Mouse (Mus musculus) myocyte (in vitro differentiated cells): ENCODE measurements at regions not wholly inside any gene's neighbourhood (a gene's known extent, or its start where the extent isn't known, plus 50 kb on each side); places are given as distances from the start of the nearest gene placed in this dataset.

Experiments used
- H3K27me3 ChIP-seq: one replicate; pipeline ENCODE4 v1.6.1; 2011; ENCODE audit not compliant: control insufficient read depth, insufficient read depth, insufficient read length
- H3K36me3 ChIP-seq: one replicate; pipeline ENCODE4 v1.6.1; 2011; ENCODE audit not compliant: control insufficient read depth, insufficient read depth
- H3K4me2 ChIP-seq: one replicate; pipeline ENCODE4 v1.6.1; 2011; ENCODE audit warnings: low read depth, control low read depth
- H3K4me3 ChIP-seq: one replicate; pipeline ENCODE4 v1.5.1; 2011; ENCODE audit warnings: mild to moderate bottlenecking, control low read depth, moderate library complexity
- H3K79me2 ChIP-seq: one replicate; pipeline ENCODE4 v1.6.1; 2011; ENCODE audit not compliant: control insufficient read depth, insufficient read depth
- H3ac ChIP-seq: one replicate; pipeline ENCODE4 v1.6.1; 2011; ENCODE audit not compliant: control insufficient read depth, insufficient read length
- CEBPB ChIP-seq: IDR thresholded peaks from 2 replicates; pipeline ENCODE4 v1.6.1; 2011; ENCODE audit warnings: mild to moderate bottlenecking, moderate library complexity; ENCODE audit not compliant: poor library complexity, insufficient read depth, severe bottlenecking
- E2F4 ChIP-seq: IDR thresholded peaks from one replicate; pipeline ENCODE4 v1.6.1; 2011; ENCODE audit warnings: mild to moderate bottlenecking, control low read depth, moderate library complexity; ENCODE audit not compliant: insufficient read depth
- MAX ChIP-seq: IDR thresholded peaks from one replicate; pipeline ENCODE4 v1.6.1; 2011; ENCODE audit warnings: low read depth, mild to moderate bottlenecking, control low read depth
- MYOD1 ChIP-seq, 3 experiments: IDR thresholded peaks; one replicate each; pipeline ENCODE4 v1.6.1; 2011; ENCODE audit warnings: control low read depth in 2 of 3, low read depth in 2 of 3, mild to moderate bottlenecking in 2 of 3, moderate library complexity in 1 of 3; ENCODE audit not compliant: insufficient read length in 2 of 3, control insufficient read depth in 1 of 3
- MYOG ChIP-seq, 3 experiments: IDR thresholded peaks; one replicate each; pipeline ENCODE4 v1.6.1; 2011; ENCODE audit warnings: control low read depth in 2 of 3, low read depth in 2 of 3, mild to moderate bottlenecking in 2 of 3; ENCODE audit not compliant: insufficient read length in 2 of 3, control insufficient read depth in 1 of 3, insufficient read depth in 1 of 3
- POLR2A ChIP-seq: IDR thresholded peaks from one replicate; pipeline ENCODE4 v1.6.1; 2011; ENCODE audit warnings: low read depth, mild to moderate bottlenecking, control low read depth, moderate library complexity; ENCODE audit not compliant: insufficient read length
- POLR2AphosphoS2 ChIP-seq: IDR thresholded peaks from one replicate; pipeline ENCODE4 v1.6.1; 2011; ENCODE audit warnings: low read depth, control low read depth; ENCODE audit not compliant: insufficient read length
- REST ChIP-seq: IDR thresholded peaks from one replicate; pipeline ENCODE4 v1.6.1; 2011; ENCODE audit warnings: mild to moderate bottlenecking, control low read depth, moderate library complexity; ENCODE audit not compliant: insufficient read depth, insufficient read length
- SRF ChIP-seq: IDR thresholded peaks from one replicate; pipeline ENCODE4 v1.6.1; 2011; ENCODE audit warnings: low read depth; ENCODE audit not compliant: control insufficient read depth, insufficient read length
- TCF12 ChIP-seq: IDR thresholded peaks from one replicate; pipeline ENCODE4 v1.6.1; 2011; ENCODE audit warnings: mild to moderate bottlenecking, control low read depth; ENCODE audit not compliant: poor library complexity, insufficient read depth, severe bottlenecking
- TCF3 ChIP-seq: IDR thresholded peaks from one replicate; pipeline ENCODE4 v1.6.1; 2011; ENCODE audit warnings: low read depth, control low read depth; ENCODE audit not compliant: insufficient read length
- USF1 ChIP-seq: IDR thresholded peaks from one replicate; pipeline ENCODE4 v1.6.1; 2011; ENCODE audit warnings: low read depth, mild to moderate bottlenecking, control low read depth, moderate library complexity

GRCm38 (mm10) chr10:96848496-96848895 is 231.7 kb downstream of the Btg1 start:
- Histone ChIP-seq H3K79me2 (no peaks in the 10 kb centered on the region), H3ac (no peak overlapping the region), H3K4me3 (no peak overlapping the region), H3K4me2 (no peak overlapping the region), H3K27me3 (no peaks in the 10 kb centered on the region), H3K36me3 (no peaks in the 10 kb centered on the region)
- no peak for TF ChIP-seq TCF3
- TF ChIP-seq TCF12 = no peak
- TF ChIP-seq SRF = no peak
- no peak for TF ChIP-seq POLR2AphosphoS2
- TF ChIP-seq USF1 = no peak
- TF ChIP-seq REST = no peak
- no peak for TF ChIP-seq MAX
- no peak for TF ChIP-seq POLR2A
- TF ChIP-seq MYOG (IDR thresholded peaks at IDR 0.05; ENCODE audit: control insufficient read depth in 1 of 3, insufficient read depth in 1 of 3, insufficient read length in 2 of 3, low read depth in 2 of 3) = no peak
- TF ChIP-seq MYOD1 (IDR thresholded peaks at IDR 0.05; ENCODE audit: control insufficient read depth in 1 of 3, insufficient read length in 2 of 3, low read depth in 2 of 3) = no peak
- no peak for TF ChIP-seq CEBPB
- TF ChIP-seq E2F4 = no peak

GRCm38 (mm10) chr10:96860366-96860765 is 243.6 kb downstream of the Btg1 start:
- no peak overlapping the region for H3K4me2 ChIP-seq
- H3K36me3 ChIP-seq = no peaks in the 10 kb centered on the region
- H3K27me3 ChIP-seq = no peaks in the 10 kb centered on the region
- no peak overlapping the region for H3ac ChIP-seq
- TF ChIP-seq MYOG (IDR thresholded peaks at IDR 0.05; ENCODE audit: control insufficient read depth in 1 of 3, insufficient read depth in 1 of 3, insufficient read length in 2 of 3, low read depth in 2 of 3) = no peak
- no peak for TF ChIP-seq E2F4
- TF ChIP-seq TCF3 = no peak
- TF ChIP-seq SRF = no peak
- no peak for TF ChIP-seq POLR2AphosphoS2
- TF ChIP-seq MYOD1 (IDR thresholded peaks at IDR 0.05; ENCODE audit: control insufficient read depth in 1 of 3, insufficient read length in 2 of 3, low read depth in 2 of 3) = no peak
- TF ChIP-seq TCF12 = no peak
- TF ChIP-seq CEBPB = no peak
- no peak for TF ChIP-seq USF1
- no peak for TF ChIP-seq MAX
- TF ChIP-seq POLR2A = no peak
- no peaks in the 10 kb centered on the region for H3K79me2 ChIP-seq
- H3K4me3 ChIP-seq = no peak overlapping the region

GRCm38 (mm10) chr10:96863230-96863629 is 246.4 kb downstream of the Btg1 start:
- H3K27me3 ChIP-seq = no peaks in the 10 kb centered on the region
- no peak overlapping the region for H3K4me2 ChIP-seq
- no peaks in the 10 kb centered on the region for H3K36me3 ChIP-seq
- no peak for TF ChIP-seq POLR2AphosphoS2
- TF ChIP-seq CEBPB = no peak
- no peak for TF ChIP-seq MYOD1 (IDR thresholded peaks at IDR 0.05; ENCODE audit: control insufficient read depth in 1 of 3, insufficient read length in 2 of 3, low read depth in 2 of 3)
- no peak for TF ChIP-seq TCF12
- no peak for TF ChIP-seq TCF3
- TF ChIP-seq REST = no peak
- no peak for TF ChIP-seq MAX
- TF ChIP-seq USF1 = no peak
- H3ac ChIP-seq = no peak overlapping the region
- H3K79me2 ChIP-seq = no peaks in the 10 kb centered on the region
- no peak overlapping the region for H3K4me3 ChIP-seq

- no peak overlapping the region for H3K4me3 ChIP-seq
- H3ac ChIP-seq = no peak overlapping the region
- H3K79me2 ChIP-seq = no peaks in the 10 kb centered on the region
- H3K36me3 ChIP-seq = no peaks in the 10 kb centered on the region
- TF ChIP-seq MYOD1 (IDR thresholded peaks at IDR 0.05; ENCODE audit: control insufficient read depth in 1 of 3, insufficient read length in 2 of 3, low read depth in 2 of 3) (no peak), REST (no peak), SRF (no peak)
- no peak overlapping the region for H3K4me2 ChIP-seq
- no peaks in the 10 kb centered on the region for H3K27me3 ChIP-seq
Observed at GRCm38 (mm10) chr10:96866468-96866867, 249.7 kb downstream of the Btg1 start.

GRCm38 (mm10) chr10:96871559-96872160 is 254.9 kb downstream of the Btg1 start:
- no peaks in the 10 kb centered on the region for H3K36me3 ChIP-seq
- no peak overlapping the region for H3K4me3 ChIP-seq
- no peaks in the 10 kb centered on the region for H3K79me2 ChIP-seq
- no peaks in the 10 kb centered on the region for H3K27me3 ChIP-seq
- H3K4me2 ChIP-seq = peak overlapping the region; percentile 59
- no peak overlapping the region for H3ac ChIP-seq
- TF ChIP-seq TCF12 (no peak), TCF3 (peak; percentile 28), POLR2AphosphoS2 (no peak), MYOD1 (IDR thresholded peaks at IDR 0.05; ENCODE audit: control insufficient read depth in 1 of 3, insufficient read length in 2 of 3, low read depth in 2 of 3) (peak in 2 of 3 experiments; percentile 13 to 71), MYOG (IDR thresholded peaks at IDR 0.05; ENCODE audit: control insufficient read depth in 1 of 3, insufficient read depth in 1 of 3, insufficient read length in 2 of 3, low read depth in 2 of 3) (peak in 1 of 3 experiments; percentile 56), POLR2A (no peak), MAX (no peak), E2F4 (no peak)
